Mouse (Mus musculus) kidney, postnatal 14 days (tissue): Measurements from ENCODE around the gene Strn3.

Source experiments
- DNase-seq: peaks from one replicate; pipeline ENCODE4 v3.0.0; 2022; ENCODE audit warnings: mixed read lengths

Gene Strn3

DNA sequence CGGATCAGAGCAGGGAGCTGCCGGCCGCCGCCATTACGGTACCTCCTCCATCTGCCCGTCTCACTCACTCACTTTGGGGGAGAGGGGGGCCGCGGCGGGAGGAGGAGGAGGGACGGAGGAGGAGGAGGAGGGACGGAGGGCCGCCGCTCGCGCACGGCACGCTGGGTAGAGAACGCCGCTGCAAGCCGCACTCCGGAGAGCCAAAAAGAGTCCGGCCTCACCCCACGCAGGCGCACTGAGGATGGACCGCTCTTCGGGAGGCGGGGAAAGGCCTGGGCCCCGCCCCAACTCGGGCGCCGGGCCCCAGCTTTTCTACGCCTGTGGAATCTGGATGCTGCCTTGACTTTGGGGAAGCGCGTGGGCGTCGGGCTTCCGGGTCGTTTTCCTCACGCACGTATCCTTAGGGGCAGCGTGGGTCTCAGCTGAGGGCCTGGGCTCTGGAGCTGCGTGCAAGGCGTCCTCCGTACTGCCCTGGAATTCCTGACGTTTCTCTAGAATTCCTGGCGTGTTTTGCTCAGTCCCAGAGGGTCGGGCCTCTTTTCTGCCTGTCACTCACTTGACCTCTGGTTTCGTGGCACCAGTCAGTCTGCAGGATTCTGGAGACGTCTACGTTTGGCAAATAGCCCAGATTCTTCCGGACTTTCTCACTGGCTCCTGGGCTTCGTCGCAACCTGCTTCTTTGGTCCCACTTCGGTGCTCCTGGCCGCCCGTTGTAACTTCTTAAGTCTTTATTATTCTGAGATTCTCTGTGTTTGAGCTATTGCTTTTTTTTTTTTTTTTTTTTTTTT, at the start of gene Strn3:
Gene Strn3, minus strand, starts transcription at position 53 of the 788 bp plus-strand sequence.
- DNase-seq: peak; percentile 98

DNA sequence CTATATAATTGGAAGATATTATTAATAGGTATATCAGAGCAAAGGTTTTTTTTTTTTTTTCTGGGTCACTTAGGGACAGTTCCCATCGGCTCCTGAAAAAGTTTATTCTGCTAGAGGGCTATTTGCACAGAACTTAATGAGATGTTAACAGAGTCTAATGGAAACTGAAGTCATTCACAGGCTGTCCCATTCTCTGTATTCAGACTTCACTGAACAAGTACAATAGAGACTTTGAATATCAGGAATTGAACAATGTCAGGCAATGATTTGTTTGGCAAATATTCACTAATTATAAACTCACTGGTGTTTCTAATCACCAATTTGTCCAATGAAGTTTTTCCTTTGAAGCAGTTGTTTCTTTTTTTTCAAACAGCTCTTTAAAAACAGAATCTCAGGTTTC, 45.1 kb upstream of the Strn3 start:
- no peak for DNase-seq

GRCm38 (mm10) chr12:51736381-51736780, 44.7 kb upstream of the Strn3 start:
- no peak for DNase-seq

GRCm38 (mm10) chr12:51735840-51736271, 44.2 kb upstream of the Strn3 start:
- DNase-seq: peak; percentile 18

DNA sequence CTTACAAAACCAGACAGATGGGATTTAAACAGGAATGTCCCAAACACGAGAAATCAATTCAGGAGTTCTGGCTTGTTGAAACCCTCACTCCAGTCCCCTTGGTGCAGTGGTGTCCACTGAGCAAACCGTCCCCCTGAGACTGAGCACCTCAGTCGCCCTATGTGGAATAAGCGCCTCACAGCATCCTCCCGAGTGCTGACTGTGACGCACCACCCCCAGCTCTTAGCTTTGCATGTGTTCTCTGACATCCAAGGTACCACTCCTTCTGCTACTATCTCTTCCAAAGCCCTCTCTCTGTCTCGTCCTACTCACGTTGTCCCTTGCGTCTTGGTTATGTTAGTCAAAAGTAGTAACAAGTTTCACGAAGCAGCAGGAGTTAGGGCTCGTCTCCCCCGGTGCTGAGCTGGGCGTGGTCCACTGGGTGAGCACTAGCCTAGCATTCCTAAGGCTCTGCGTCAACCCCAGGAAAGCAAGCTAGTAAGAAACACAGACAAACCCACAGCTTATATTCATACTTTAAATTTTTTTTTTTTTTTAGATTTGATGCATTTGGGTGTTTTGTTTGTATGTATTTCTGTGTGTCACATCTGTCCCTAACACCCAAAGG, 43.0 kb upstream of the Strn3 start:
- no peak for DNase-seq

- no peak for DNase-seq
Measured at GRCm38 (mm10) chr12:51729827-51730226, 38.1 kb upstream of the Strn3 start.

DNA sequence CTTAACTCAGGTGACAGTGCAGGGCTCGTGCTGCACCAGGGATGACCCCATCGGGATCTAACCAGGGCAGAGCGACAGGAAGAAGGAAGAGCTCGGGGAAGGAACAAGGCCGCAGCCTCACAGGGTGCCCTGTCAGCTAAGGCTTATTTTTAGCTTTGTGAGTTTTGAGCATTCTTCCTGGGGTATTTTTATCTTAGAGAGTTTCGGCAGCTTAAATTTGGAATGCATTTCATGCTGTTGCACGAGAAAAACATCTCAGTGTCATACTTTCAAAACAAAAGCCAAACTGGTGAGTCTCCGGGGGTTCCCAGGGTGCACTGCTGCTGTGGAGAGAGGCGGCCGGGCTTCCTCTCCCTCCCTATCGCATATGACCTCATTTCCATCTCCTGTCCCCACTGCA, 37.4 kb upstream of the Strn3 start:
- peak; percentile 72 for DNase-seq

- no peak for DNase-seq
Measured at GRCm38 (mm10) chr12:51721836-51722235, 30.1 kb upstream of the Strn3 start.

DNA sequence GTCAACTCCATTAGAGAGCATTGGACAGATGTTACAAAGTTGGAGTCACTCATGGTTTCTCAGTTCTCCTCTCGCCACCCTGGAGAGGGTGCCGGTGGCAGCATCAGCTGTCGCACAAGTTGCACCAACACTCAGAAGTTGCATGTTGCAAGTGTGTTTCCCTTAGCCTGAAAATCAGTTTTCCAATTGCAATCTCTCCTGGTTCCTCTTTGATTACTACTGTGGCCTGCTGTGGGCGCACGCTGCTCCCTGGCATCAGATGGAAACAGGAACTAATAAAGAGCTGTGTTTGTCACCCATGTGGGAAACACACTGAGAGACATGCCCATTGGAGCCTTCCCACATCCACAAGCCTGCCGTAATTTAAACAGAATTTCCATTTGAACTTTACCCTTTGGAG, 26.9 kb upstream of the Strn3 start:
- DNase-seq: no peak

GRCm38 (mm10) chr12:51712685-51713084, 21.0 kb upstream of the Strn3 start:
- DNase-seq: peak; percentile 39

GRCm38 (mm10) chr12:51710154-51710553, 18.5 kb upstream of the Strn3 start:
- peak; percentile 26 for DNase-seq

- DNase-seq: no peak
Measured at GRCm38 (mm10) chr12:51709741-51710140, 18.0 kb upstream of the Strn3 start.

DNA sequence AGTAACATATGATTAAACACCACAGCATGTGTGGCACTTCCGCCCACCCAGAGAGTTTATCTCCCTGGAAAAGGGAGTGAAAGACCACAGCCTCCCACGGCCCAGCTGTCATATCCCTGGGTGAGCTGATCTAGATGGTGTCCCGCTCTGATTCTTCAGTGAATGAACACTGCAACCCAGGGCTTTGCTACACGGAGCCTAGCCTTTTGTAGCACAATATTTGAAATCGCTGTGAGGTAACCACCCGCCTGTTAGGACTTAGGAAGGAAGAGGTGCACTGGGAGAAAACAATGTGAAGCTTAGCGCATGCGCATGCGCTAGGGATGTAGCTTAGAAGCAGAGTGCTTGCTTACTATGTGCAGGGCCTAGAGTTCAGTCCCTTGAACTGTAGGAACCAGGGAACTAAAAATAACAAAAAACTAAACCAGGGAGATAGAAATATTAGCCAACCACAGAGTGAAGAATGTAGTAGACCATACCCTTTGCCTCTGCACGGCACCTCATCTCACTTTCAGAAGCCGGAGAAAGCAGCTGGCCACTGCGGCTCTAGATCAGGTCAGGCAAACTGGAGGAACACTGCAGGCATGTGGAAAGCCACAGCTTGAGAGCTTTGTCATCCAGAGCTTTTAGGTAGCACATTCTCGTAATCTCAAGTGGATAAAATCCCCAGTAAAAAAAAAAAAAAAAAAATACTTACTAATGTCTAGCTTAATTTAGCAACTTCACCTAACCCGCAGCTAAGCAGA, 17.4 kb upstream of the Strn3 start:
- peak; percentile 50 for DNase-seq

- peak; percentile 59 for DNase-seq
Measured at GRCm38 (mm10) chr12:51706673-51707235, 15.1 kb upstream of the Strn3 start.

DNA sequence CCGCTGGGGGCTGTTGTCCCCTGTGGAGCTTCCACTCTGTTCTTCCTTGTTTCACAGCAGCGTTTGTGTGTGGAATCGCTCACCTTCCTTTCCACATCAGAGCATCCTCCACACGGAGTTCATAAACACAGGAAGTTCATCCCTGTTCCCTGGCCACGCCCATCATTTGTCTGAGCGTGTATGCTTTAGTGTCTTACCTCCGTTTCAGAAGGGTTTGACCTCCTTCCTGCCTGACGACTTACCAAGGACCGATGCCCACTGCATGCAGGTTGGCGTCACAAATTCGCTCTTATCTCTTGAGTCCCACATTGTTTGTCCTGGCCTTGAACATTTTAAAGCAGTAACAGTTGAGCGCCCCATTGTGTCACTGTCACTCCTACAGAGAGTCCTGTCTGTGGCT, 14.1 kb upstream of the Strn3 start:
- no peak for DNase-seq

DNA sequence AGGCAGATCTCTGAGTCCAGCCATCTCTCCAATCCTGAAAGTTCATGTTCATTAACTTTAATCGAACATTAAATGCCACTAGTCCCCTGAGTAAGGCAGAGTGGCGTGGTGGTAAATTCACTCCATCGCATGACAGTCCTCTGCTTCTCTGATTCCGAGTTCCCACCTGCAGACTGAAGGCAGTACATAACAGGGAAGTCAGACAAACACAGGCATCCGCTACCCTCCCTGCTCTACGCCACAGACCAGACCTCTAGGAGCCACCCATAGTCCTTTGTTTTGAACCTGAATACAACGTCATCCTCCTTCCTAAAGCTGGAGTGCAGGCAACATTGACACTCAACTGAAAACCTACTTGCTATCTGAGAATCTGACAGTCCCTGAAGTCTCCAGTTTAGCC, 12.9 kb upstream of the Strn3 start:
- no peak for DNase-seq

DNA sequence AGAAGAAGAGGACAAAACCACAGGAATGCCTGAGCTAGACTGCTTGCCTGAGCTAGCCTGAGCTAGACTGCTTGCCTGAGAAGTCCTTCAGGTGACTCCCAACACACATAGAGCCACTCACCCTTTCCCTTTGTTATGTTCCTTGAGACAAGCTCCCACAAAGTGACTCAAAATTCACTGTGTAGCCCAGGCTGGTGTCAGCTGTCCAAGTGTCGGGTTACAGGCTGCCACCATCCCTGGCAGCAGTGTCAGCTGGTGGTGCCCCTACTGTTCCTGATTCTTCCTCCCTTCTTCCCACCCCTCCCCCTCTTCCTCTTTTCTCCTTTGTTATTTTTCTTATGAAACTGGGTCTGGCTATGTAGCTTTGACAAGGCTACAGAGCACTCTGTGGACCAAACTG, 12.2 kb upstream of the Strn3 start:
- no peak for DNase-seq

DNA sequence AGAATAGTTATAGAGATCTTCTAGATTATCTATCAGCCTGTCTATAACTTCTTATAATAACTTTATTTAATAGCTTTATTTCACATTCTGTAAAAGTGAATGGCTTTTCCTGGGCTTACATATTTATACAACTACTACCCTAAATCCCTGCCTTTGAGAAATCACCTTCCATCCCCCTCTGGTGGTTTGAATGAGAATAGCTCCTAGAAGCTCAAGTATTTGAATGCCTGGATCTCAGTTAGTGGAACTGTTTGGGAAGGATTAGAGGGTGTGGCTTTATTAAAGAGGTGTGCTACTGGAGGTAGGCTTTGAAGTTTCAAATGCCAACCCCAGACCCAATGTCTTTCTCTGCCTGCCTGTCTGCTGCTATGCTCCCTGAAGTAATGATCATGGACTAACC, 10.0 kb upstream of the Strn3 start:
- no peak for DNase-seq

GRCm38 (mm10) chr12:51699623-51700393, 8.1 kb upstream of the Strn3 start:
- no peak for DNase-seq

GRCm38 (mm10) chr12:51696157-51696556, 4.5 kb upstream of the Strn3 start:
- no peak for DNase-seq

- DNase-seq: no peak
Measured at GRCm38 (mm10) chr12:51694966-51695365, 3.3 kb upstream of the Strn3 start.

GRCm38 (mm10) chr12:51694096-51694495, 2.4 kb upstream of the Strn3 start:
- DNase-seq: no peak

DNA sequence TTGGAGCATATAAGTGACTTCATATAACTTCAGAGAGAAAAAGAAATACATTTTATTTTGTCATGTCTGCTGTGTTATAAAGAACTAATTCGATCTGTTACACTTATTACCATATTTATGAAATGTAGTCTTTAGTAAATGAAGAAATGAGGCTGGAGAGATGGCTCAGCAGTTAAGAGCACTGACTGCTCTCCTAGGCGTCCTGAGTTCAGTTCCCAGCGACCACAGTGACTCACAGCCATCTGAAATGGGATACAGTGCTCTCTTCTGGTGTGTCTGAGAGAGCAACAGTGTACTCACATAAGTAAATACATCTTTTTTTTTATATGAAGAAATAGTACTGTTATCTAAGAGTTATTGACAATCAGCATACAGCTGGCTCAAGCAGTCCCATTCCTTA, 1.7 kb upstream of the Strn3 start:
- no peak for DNase-seq
